Mouse (Mus musculus) MEL-GATA-1-ER (cell line): ENCODE measurements around the gene Brd2.
"Not testable (repeated sequence)": the region's sequence is repeated elsewhere in the genome, so short reads cannot be mapped to it uniquely, and the experiment has no call there.

Source experiments
- DNase-seq: peaks from one replicate; pipeline ENCODE4 v3.0.0-alpha.2; 2012; ENCODE audit warnings: low read depth; ENCODE audit errors: extremely low read depth

The Brd2 gene

DNA sequence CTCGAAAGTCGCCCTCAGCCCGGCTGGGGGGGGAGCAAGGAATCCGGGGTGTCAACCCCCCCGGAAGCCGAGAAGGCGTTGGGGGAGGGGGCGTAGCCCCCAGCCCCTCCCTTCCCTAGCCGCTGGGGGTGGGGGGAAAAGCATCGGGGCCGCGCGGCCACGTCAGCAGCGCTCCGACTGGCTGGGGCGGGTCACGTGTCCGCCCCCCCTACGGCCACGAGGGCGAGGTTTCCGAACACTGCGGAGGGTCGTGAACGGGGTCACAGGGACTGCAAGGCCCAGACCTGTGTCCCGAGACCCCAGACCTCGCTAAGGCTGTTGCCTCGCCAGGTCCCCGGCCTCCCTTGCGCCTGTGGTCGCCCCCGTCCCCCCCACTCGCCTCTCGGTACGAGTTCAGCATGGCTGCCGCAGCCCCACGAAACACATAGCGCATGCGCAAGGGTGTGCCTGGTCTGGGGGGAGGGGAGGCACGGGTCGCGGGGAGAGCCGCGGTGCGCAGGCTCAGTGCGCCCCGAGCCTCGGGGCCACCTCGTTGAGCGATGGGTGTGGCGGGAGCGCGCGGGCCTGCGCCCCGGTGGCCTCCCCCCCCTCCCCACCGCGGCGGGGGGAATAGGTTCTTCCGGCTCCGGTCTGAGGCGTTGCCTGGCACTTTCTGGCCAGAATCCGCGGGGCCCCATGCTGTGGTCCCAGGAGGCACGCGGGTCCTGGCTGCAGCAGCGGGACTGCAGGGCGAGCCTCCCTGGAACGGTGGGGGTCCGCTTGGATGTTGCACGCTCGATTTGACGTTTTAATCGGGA, at the start of gene Brd2:
Brd2 (minus strand) TSS at position 447 of the 797 bp plus-strand sequence.
- no peak for DNase-seq

DNA sequence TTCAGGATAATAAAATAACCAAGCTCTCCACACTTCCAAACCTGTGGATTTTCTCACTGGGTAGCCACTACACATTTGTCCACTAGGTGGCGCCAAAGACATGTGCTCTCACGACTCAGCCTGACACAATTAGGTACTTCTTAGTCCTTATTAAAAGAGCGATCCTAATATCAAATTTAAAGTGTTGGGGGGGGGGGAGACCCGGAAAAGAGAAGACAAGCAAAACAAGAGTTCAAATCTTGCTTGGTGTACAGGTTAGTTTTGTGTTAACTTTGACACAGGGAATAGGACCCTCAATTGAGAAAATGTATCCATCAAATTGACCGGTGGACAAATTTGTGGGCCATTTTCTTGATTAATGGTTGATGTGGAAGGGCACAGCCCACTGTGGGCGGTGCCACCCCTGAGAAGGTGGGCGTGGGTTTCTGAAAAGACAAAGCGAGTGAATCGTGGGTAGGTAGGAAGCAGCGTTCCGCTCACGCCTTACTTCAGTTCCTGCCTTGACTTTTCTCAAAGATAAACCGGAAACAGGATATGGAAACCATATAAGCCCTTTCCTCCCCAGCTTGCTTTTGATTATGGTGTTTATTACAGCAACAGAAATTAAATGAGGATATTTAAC, 48.6 kb upstream of the Brd2 start:
- DNase-seq = peak; percentile 87

DNA sequence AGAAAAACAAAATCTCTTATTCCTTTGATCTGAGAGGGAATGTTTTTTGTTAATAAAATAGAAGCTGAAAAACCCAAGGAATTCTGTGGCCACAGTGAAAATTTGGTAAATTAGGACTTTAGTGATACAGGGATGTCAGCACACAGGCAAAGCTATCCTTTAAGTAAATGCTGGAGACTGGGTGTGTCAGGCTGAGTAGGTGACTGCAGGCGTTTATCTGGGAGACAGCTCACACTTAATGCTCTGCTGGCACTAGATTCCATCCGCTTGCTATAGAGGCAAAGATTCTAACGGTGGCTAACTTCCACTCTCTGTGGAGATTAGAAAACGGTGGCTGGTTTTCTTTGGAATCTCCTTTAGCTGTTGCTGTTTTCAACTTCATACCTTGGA, 48.0 kb upstream of the Brd2 start:
- no peak for DNase-seq

DNA sequence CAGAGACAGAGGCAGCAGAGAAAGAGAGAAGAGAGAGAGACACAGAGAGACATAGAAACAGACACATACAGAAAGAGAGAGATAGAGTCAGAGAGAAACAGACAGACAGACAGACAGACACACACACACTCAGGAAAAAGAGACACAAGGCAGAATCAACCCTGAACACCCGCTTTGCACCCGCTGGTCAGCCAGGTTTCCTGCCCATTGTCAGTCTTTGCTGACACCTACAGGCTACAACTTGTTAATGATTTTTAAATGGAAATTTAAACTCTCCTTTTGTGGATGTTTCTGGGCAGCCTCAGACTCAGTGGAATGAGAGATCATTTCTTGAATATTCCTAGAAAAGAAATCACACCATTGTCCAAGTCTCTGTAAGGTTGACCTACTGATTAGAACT, 46.8 kb upstream of the Brd2 start:
- DNase-seq = no peak

DNA sequence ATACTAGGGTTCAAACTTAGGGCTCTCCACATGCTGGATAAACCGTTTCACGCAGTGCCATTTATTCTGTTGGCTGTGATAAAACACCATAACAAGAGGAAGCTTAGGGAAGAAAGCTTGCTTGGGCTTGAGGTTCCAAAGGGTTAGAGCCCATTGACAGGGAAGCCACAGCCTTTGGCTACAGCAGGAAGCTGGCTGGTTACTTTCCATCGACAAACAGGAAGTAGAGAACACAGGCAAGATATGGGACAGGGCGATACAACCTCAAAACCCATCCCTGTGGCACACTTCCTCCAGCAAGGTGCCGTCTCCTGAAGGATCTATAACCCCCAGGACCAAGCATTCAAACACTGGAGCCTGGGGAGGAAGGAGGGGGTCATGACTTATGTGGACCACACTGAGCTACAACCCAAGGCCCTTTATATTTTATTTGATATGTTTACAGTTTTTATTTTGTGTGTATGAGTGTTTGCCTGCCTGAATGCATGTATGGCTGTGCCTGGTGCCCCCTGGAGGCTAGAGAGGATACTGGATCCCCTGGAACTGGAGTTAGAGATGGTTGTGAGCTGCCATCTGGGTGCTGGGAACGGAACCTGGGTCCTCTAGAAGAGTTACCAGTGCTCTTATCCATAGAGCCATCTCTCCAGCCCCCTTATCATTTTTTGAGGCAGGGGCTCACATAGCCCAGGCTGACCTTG, 42.7 kb upstream of the Brd2 start:
- peak; percentile 79 for DNase-seq

DNA sequence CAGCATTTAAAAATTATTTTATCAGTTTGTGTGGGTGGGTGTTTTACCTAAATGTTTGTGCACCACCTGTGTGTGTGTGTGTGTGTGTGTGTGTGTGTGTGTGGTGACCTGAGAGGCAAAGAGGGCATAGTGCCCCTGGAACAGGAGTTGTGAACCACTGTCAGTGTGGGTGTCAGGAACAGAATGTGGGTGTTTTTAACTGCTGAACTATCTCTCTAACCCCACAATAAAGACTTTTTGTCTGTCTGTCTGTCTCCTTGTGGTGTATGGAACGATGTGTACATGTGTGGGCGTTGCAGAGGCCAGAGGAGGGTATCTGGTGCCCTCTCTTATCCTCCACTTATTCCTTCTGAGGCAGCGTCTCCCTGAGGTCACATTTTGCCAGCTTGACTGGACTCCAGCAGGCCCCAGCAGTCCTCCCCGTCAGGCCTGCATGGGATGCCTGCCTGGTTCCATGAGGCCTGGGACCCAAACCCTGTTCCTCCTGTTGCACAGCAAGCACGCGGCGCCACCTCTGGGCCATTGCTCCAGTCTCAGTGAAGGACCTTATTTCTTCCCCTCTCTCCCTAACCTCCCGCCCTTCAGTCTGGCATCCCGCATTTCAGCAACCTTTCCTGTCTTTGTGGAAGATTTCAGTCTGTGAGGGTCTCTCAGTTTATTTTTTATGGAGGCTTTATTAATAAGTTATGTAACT, 41.9 kb upstream of the Brd2 start:
- no peak for DNase-seq

DNA sequence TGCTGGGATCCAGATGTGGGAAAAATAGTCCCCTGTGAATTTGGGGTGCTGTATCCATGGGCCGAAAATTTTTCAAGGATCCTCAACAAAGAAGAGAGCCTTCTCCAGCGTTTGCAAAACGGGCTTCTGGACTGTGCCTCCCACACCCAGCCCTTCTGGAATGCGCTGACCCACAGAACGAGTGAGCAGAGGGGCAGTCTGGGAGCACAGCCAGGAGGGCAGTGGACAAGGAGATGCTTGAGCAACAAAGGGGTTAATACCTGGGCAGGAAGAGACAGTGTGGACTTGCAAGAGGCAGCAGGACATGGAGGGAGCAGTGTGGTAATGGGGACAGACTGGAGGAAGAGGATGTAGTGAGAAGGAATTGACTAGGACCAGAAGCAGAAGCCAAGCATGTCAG, 33.1 kb upstream of the Brd2 start:
- no peak for DNase-seq

DNA sequence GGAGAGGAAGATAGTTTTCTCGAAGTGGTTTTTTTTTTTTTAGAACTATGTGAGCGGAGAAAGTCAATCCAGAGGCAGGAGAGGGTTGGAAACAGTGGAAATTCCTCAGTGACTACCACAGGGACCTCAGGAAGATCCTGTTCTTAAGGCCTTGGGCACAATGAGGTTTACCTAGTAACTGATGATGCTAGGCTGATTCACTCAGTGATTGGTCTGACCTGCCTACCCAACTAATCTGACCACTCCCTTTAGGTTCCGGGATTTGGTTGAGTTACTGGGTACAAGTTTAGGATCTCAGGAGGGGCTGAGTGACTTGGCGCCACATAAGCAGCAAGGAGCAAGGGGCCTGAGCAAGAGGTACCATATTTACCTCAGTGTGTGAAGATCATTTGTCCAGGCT, 30.5 kb upstream of the Brd2 start, which contains the start of gene H2-DMb1:
H2-DMb1 (plus strand) TSS at position 150 of the 400 bp plus-strand sequence.
- no peak for DNase-seq

DNA sequence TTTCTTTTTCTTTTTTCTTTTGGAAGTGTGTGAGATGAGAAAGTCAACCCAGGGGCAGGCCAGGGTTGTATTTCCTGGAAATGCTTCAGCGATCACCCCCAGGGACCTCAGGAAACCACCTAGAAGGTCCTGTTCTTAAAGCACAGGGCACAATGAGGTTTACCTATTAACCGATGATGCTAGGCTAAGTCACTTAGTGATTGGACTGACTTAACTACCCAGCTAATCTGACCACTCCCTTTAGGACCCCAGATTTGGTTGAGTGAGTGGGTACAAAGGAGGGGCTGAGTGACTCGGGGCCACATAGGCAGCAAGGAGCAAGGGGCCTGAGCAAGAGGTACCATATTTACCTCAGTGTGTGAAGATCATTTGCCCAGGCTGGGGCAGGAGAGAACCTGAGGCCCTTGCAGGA, 22.5 kb upstream of the Brd2 start:
- DNase-seq = no peak

DNA sequence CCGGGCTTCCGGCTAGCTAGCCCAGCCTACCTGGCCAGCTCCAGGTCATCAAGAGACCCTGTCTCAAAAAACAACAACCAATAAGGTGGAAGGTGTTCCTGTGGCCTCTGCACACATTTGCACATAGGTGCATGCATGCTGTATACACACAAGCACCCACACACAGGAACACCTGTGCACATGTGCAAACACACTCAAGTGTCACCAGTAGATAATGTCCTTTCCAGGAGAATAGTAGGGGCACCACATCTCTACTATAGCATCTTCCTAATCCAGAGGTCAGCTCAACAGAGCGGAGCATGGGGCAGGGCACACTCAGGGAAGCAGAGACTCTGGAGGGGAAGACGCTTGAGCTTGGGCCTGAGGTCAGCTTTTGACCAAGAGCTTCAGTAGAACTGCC, 21.8 kb upstream of the Brd2 start:
- not testable (repeated sequence) for DNase-seq

DNA sequence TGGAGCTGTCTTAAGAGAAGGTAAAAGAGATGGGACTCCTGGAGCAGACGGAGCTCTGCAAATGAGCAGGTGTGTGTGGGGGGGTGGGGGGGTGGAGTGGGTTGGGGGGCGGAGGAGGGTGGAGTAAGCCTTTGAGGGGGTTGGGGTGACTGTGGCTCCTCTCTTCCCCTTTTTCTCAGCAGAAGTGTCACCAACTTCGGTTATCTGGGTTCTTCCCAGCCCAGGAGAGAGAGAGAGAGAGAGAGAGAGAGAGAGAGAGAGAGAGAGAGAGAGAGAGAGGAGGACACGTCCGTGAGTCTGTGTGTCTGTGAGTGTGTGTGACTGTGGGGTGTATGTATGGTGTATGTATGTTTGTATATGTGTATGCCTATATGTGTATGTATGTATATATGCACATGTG, 21.0 kb upstream of the Brd2 start:
- peak; percentile 79 for DNase-seq

DNA sequence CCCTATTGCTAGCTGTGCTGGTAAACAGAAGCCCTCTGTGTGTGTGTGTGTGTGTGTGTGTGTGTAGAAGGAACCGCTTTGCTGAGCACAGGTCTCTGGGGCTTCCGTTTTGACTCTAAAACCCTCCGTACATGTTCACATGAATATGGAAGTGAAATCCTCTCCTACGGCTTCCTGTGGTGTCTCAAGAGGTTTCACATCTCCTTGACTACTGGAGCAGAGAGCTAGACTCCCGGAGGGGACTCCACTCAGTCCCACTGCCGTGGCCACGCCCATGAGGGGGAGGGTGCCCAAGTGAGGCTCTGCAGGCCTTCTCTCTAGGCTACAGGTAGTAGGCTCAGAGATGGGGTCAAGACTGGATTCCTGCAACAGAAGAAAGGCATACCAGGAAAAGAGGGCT, 20.6 kb upstream of the Brd2 start, which contains the start of gene H2-DMb2:
H2-DMb2 (plus strand) TSS at position 275 of the 400 bp plus-strand sequence.
- DNase-seq = peak; percentile 90

DNA sequence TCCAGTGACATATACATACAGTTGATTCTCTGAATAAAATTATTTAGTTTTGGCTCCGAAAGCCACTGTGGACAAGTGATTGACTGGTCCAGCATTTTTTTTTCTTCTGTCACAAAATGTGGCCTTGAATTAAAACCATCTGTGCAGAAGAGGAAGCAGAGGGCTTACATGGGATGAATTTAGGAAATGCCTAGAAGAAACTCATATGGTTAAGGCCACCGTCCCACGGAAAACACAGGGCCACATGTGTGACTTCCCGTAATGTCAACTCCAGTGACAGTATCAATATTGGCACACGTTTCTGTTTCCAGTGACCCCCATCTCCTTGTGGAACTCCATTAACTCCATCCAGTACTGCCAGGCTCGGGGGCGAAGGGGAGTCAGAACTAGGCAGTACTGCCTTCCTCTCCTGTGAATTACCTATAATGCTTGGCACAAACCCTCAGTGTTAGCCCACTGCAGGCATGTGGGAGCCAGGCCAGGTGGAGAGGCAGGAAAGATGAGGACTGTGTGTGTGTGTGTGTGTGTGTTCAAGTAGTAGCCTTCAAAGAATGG, 20.1 kb upstream of the Brd2 start:
- DNase-seq = no peak

DNA sequence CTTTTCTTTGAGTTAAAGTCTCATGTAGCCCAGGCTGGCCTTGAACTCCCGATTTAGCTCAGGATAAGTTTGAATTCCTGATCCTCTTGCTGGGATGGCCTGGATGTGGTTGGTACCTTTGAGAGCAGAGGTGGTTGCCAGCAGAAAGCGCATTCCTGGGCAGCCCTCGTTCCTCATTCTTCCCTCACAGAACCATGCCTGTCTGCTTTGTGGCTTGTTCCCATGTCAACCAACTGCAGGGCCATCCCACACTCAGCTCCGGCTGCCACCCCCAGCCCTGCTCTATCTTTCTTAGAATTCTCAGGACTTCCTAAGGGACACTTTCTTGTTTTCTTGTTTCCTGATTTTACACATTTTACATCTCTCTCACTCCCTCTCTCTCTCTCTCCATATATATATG, 19.0 kb upstream of the Brd2 start:
- no peak for DNase-seq

DNA sequence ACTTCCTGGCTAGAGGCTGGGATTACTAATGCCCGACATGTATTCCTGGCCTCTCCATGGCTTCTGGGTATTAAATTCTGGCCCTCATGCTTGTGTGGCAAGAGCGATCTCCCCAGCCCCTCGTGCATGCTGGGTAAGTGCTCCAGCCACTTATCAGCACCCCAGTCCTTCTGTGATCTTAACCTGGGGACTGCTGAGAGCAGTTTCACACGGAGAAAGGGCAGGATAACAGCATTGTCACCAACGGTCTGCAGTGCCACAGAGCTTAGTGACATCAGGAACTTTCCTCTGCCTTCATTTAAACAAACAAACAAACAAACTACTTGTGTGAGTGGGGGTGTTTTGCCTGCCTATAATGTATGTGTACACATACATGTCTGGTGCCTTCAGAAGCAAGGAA, 17.8 kb upstream of the Brd2 start:
- DNase-seq = no peak

DNA sequence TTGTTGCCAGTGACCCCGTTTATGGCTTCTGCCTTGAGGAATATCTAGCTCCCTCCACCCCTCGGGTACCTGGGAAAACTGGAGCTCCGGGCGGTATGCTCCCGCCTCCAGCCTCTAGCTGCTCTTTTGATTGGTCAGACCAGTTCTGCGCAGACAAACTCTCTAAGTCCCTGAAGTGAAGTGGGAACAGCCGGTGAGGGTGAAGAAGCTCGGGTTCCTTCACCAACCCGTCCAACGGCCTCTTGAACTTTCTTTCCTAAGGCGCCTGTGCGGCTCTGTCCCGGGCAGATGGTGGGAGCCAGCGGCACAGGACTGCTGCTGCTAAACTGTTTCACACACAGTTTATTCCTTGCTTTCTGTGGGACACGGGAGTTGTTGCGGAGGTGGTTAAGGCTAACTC, 17.0 kb upstream of the Brd2 start:
- DNase-seq = no peak

DNA sequence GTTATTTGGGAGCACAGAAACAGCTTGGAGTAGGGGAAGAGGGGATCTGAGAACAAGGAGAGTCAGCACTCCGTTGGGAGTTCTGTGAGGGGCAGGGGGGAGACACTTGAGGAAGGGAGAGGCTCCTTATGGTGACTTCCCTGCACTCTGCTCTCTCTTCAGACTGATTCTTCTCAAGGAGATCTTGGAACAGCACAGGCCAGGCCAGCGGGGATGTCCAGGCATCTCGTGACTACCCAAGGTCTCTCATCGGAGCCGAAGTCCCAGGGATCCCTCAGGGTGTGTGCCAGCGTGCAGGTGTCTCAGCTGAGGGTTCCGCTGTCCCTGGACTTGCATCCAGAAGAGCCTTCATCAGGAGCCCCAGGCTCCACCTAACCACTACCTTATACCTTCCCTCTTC, 16.2 kb upstream of the Brd2 start:
- DNase-seq = no peak

DNA sequence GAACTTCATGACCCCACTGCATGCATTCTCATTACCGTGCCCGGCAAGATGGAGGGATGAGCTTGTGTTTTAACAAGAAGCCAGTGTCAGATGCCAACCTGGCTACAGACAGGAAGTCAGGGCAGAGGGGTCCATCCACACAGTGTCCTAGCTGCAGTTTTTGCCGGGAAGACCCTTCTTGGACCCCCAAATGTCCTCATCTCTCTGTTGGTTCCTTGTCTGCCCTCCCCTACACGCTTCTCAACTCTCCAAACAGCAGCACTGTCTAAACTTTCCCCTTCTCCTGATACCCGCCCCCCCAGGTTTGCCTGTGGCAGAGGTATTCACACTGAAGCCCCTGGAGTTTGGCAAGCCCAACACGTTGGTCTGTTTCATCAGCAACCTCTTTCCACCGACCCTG, 15.2 kb upstream of the Brd2 start:
- DNase-seq = no peak

DNA sequence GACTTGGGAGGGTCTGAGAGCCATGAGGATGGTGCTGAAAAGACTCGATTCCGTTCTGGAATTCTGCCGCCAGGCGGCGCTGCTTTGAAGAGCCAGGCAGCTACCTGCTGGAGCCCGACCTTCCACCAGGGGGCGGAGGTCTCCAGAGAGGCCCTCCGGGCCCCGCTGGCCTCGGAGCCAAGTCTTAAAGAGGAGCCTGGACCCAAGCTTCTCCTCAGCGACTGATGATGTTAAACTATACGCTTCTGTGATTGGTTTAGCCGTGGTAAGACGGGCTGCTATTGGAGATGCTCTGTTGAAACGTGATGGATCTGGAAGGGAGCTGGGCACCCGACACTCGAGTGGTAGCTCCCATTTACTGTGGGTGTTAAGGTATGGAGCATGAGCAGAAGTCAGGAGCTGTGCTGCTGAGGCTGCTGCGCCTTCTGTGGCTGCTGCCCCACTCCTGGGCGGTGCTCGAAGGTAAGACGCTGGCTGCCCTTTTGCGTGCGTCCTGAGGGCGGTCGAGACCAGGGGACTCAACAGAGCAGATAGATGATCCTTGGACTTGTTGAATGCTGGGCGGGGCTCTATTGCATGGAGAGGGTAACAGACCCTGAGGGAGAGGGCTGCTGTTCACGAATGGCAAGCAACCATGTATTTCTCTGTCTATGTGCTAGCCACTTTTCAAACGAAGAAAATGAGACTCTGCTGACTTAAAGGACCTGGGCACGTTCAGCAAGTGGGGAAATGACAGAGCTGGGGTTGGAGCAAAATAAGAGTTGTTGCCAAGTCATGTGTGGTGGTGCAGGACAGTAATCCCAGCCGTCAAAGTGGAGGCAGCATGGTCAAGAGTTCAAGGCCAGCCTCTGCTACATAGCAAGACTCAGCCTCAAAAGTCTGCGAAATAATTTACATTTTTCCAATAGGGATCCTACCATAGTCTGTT, 13.1 kb upstream of the Brd2 start:
- DNase-seq = peak; percentile 98

DNA sequence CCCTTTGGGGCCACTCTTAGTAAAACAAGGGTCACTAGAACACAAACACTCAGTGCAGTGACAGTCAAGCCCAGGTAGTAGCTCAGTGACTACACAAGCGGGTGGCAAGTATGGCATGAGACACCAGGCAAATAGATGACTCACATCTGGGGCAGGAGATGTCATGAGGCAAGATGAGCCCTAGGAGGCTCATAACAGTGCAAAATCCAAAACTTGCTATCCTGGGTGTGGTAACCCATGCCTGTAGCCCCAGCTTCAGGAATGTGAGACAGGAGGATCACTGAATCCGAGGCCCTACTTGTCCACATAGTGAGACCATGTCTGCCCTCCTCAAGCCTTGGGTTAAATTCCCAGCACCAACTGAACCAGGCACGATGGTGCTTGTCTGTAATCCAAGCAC, 12.0 kb upstream of the Brd2 start:
- no peak for DNase-seq
